Mouse (Mus musculus): Measurements from ENCODE around the gene Zzz3.

DNA sequence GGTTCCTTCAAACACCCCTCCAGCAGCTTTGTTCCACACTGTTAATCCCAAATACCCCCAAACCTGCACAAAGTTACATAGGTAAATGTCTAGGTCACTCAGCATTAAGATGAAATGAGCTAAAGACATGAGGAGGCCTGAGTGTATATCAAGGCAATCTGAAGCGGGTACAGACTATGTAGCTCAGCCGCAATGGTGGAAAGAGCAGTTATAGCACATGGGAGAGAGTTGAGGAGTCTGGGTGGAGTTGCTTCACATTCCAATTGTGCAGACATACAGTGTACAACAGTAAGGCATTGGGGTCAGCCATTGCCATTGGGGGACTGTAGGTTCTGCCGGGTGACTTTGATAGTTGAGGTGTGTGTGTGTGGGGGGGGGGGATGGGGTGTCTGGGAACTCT is 69.2 kb downstream of the Zzz3 start:
- TF ChIP-seq CTCF (IDR thresholded peaks at IDR 0.05; ENCODE audit: low read depth) (no peak), EP300 (IDR thresholded peaks at IDR 0.05; ENCODE audit: low read depth) (no peak)
